Mouse (Mus musculus): Measurements from ENCODE around the gene Tns4. TPM values are rescaled to one million over a fixed set of nuclear protein-coding genes. Genes with fewer than 3 reads are reported as not detected.

The Tns4 gene
- polyA plus RNA-seq, 1 experiment from 2014 or later, result 0.13 TPM

DNA sequence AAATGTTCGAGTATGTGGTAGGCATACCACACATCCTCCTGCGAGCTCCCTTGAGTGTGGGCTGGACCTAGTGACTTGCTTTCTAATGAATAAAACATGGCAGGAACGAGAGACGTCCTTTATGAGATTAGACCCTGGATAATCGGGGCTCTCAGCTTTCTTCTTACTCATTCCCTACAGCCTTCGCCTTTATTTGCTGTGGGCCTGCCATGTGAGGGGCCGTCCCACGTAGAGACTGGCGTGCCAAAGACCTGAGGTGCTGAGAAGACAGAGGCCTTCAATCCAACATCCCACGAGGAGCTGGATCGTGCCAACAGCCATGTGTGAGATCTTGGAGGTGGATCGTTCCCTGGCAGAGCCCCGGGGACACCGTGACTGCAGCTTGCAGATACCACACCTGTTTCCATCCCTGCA is 32.1 kb upstream of the Tns4 start:
- Histone ChIP-seq H3K9me3 (replicated peaks; ENCODE audit: control insufficient read depth, low read length) (no peaks in the 10 kb centered on the region), H3K36me3 (ENCODE audit: control insufficient read depth, insufficient read depth, low read length) (no peaks in the 10 kb centered on the region), H3K4me3 (ENCODE audit: low read depth, low read length) (no peak overlapping the region), H3K4me1 (ENCODE audit: control insufficient read depth, insufficient read depth, low read length) (peaks cover 11% of the 10 kb centered on the region), H3K27me3 (ENCODE audit: control insufficient read depth, insufficient read depth, low read length) (no peaks in the 10 kb centered on the region), H3K27ac (ENCODE audit: low read depth, low read length) (peak overlapping the region; percentile 48; the same call in 1 of the 2 replicates), H3K4me2 (no peak overlapping the region), H3K9ac (ENCODE audit: low read depth, low read length) (peak overlapping the region; percentile 43; the same call in 1 of the 2 replicates)
- 67% methylated on average over 14 of the region's 14 CpGs for WGBS (ENCODE audit: insufficient replicate concordance)
- no peak for ATAC-seq (replicated peaks; ENCODE audit: insufficient number of reproducible peaks, low FRiP score, low TSS enrichment)

DNA sequence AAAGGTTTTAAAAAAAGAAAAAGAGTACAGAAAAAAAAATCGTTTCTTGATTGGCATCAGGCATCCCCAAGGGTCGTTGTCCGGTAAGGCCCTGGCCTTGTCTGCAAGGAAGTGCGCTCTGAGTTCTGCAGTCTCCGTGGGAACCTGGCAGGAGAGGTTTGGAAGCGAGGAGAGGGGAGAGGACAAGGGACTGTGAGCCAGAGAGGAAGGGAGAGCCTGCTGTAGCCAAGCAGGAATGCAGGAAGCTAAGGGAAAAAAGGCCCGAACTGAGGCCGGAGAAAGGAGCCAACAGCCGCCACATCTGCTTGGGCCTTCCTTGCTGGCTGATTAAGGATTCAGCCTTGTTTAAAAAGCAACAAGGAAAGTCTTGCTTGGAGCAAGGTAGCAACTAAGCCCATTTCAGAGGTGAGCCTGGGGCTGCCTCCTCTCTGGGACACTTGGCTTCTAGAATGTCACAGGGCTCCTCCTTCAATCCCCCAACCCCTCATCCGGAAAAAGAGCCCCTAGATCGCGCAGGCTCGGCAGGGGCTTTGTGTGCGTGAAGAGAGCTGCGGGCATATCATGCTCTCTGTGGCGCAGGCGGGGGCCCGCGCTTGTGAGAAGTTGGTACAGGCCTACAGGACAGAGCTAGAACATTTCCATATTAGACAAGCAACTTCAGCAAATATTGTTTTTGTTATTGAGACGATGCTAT is 31.6 kb upstream of the Tns4 start:
- Histone ChIP-seq H3K36me3 (ENCODE audit: control insufficient read depth, insufficient read depth, low read length) (no peaks in the 10 kb centered on the region), H3K9me3 (replicated peaks; ENCODE audit: control insufficient read depth, low read length) (no peaks in the 10 kb centered on the region), H3K27me3 (ENCODE audit: control insufficient read depth, insufficient read depth, low read length) (no peaks in the 10 kb centered on the region), H3K4me3 (ENCODE audit: low read depth, low read length) (no peak overlapping the region), H3K27ac (ENCODE audit: low read depth, low read length) (peak overlapping the region; percentile 48; the same call in 1 of the 2 replicates), H3K4me2 (no peak overlapping the region), H3K9ac (ENCODE audit: low read depth, low read length) (peak overlapping the region; percentile 43; the same call in 1 of the 2 replicates), H3K4me1 (ENCODE audit: control insufficient read depth, insufficient read depth, low read length) (0 out of 2 replicates have a peak, but pooled peaks cover 8% of the 10 kb centered on the region)
- WGBS (ENCODE audit: insufficient replicate concordance), result 48% methylated on average over 20 of the region's 20 CpGs
- no peak for ATAC-seq (replicated peaks; ENCODE audit: insufficient number of reproducible peaks, low FRiP score, low TSS enrichment)

DNA sequence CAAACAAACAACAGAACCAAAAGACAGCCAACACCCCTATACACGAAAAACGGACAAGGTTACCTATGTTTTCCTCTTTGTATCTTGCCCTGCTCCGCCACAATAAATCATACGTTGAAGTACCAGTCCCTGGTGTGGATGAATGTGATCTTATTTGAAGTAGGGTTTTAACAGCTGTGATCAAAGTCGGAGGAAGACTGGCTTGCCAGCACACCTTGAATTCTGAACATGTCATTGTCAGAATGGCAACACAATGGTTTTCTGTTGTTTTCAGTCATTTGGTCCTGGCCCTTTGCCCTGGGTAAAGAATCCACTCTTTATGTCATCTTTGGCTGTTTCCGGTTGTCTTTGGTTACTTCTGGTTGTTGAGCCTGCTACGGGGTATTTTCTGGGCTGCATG is 29.9 kb upstream of the Tns4 start:
- no peak for ATAC-seq (replicated peaks; ENCODE audit: insufficient number of reproducible peaks, low FRiP score, low TSS enrichment)
- H3K4me3 ChIP-seq (ENCODE audit: low read depth, low read length), result no peak overlapping the region
- no peaks in the 10 kb centered on the region for H3K9me3 ChIP-seq (replicated peaks; ENCODE audit: control insufficient read depth, low read length)
- H3K4me1 ChIP-seq (ENCODE audit: control insufficient read depth, insufficient read depth, low read length), result 0 out of 2 replicates have a peak, but pooled peaks cover 5% of the 10 kb centered on the region
- H3K27me3 ChIP-seq (ENCODE audit: control insufficient read depth, insufficient read depth, low read length), result no peaks in the 10 kb centered on the region
- no peak overlapping the region for H3K4me2 ChIP-seq
- H3K9ac ChIP-seq (ENCODE audit: low read depth, low read length), result no peak overlapping the region
- no peak overlapping the region for H3K27ac ChIP-seq (ENCODE audit: low read depth, low read length)
- 90% methylated on average over 7 of the region's 7 CpGs for WGBS (ENCODE audit: insufficient replicate concordance)
- H3K36me3 ChIP-seq (ENCODE audit: control insufficient read depth, insufficient read depth, low read length), result no peaks in the 10 kb centered on the region

DNA sequence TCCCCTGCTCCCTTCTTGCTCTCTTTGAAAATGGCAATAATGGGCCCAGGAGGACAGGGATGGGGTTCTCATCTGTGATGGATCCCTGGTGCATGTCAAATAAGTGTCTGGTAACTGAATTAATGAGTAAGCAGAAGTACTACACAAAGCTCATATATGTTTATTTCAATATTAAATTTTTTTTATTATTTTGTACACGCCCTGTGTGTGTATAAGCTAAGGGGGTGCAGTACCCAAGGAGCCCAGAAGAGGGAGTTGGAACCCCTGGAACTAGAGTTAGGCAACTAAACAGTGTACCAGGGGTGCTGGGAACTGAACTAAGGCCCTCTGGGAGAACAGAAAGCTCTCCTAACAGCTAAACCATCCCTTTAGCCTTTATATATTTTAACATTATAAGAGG is 29.3 kb upstream of the Tns4 start:
- H3K4me2 ChIP-seq, result no peak overlapping the region
- WGBS (ENCODE audit: insufficient replicate concordance), result 88% methylated on average over 1 of the region's 1 CpGs

DNA sequence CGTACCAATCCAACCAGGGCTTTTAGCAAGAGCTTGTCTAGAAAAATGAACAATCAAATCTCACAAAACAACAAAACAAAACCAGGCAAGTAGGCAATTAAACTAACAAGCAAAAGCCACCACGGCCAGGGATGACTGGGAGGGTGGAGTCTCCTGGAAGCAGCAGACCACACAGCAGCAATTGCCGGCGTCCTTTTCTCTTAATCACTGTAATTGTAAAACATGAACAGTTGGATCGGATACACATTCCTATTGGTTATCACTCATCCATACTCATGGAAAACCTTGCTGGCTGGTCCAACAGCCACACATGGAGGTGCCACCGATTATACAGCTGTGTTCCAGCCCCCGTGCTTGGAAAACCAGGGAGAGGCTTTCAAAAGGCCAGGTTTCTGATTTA is 28.8 kb upstream of the Tns4 start:
- 89% methylated on average over 7 of the region's 7 CpGs for WGBS (ENCODE audit: insufficient replicate concordance)
- no peak for ATAC-seq (replicated peaks; ENCODE audit: insufficient number of reproducible peaks, low FRiP score, low TSS enrichment)
- no peak overlapping the region for H3K27ac ChIP-seq (ENCODE audit: low read depth, low read length)

More for the DNA sequence above, 29.3 kb upstream of the Tns4 start:
- Histone ChIP-seq H3K4me3 (ENCODE audit: low read depth, low read length) (no peak overlapping the region), H3K27ac (ENCODE audit: low read depth, low read length) (no peak overlapping the region), H3K4me1 (ENCODE audit: control insufficient read depth, insufficient read depth, low read length) (0 out of 2 replicates have a peak, but pooled peaks cover 5% of the 10 kb centered on the region), H3K9me3 (replicated peaks; ENCODE audit: control insufficient read depth, low read length) (no peaks in the 10 kb centered on the region), H3K9ac (ENCODE audit: low read depth, low read length) (no peak overlapping the region), H3K36me3 (ENCODE audit: control insufficient read depth, insufficient read depth, low read length) (no peaks in the 10 kb centered on the region), H3K27me3 (ENCODE audit: control insufficient read depth, insufficient read depth, low read length) (no peaks in the 10 kb centered on the region)
- ATAC-seq (replicated peaks; ENCODE audit: insufficient number of reproducible peaks, low FRiP score, low TSS enrichment), result no peak

DNA sequence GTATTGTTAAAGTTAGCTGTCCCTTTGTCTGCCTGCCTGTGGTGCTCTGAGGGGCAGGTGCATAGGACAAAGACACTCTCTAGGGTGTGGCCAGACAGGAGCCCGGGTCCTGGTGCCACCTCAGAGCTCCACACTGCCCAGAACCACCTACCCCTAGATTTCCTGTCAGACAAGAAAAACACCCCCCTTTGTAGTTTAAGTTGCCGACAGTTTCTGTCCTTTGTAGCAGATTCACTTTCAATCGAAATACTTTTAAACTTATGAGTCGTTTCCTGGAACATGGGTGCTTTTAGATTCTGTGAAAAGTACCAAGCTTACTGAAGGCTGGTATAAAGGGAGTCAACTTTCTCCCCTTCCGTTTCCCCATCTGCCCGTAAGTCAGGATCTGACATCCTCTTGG is 26.8 kb upstream of the Tns4 start:
- no peak overlapping the region for H3K27ac ChIP-seq (ENCODE audit: low read depth, low read length)
- no peak overlapping the region for H3K4me2 ChIP-seq
- H3K27me3 ChIP-seq (ENCODE audit: control insufficient read depth, insufficient read depth, low read length), result no peaks in the 10 kb centered on the region
- no peak overlapping the region for H3K9ac ChIP-seq (ENCODE audit: low read depth, low read length)
- no peaks in the 10 kb centered on the region for H3K9me3 ChIP-seq (replicated peaks; ENCODE audit: control insufficient read depth, low read length)
- ATAC-seq (replicated peaks; ENCODE audit: insufficient number of reproducible peaks, low FRiP score, low TSS enrichment), result no peak
- WGBS (ENCODE audit: insufficient replicate concordance), result 73% methylated on average over 6 of the region's 6 CpGs
- H3K4me1 ChIP-seq (ENCODE audit: control insufficient read depth, insufficient read depth, low read length), result 0 out of 2 replicates have a peak, but pooled peaks cover 2% of the 10 kb centered on the region
- H3K4me3 ChIP-seq (ENCODE audit: low read depth, low read length), result no peak overlapping the region
- H3K36me3 ChIP-seq (ENCODE audit: control insufficient read depth, insufficient read depth, low read length), result no peaks in the 10 kb centered on the region

More for the DNA sequence above, 28.8 kb upstream of the Tns4 start:
- H3K9ac ChIP-seq (ENCODE audit: low read depth, low read length), result no peak overlapping the region
- no peaks in the 10 kb centered on the region for H3K36me3 ChIP-seq (ENCODE audit: control insufficient read depth, insufficient read depth, low read length)
- no peaks in the 10 kb centered on the region for H3K9me3 ChIP-seq (replicated peaks; ENCODE audit: control insufficient read depth, low read length)
- no peak overlapping the region for H3K4me3 ChIP-seq (ENCODE audit: low read depth, low read length)
- H3K4me2 ChIP-seq, result no peak overlapping the region
- no peaks in the 10 kb centered on the region for H3K27me3 ChIP-seq (ENCODE audit: control insufficient read depth, insufficient read depth, low read length)
- 0 out of 2 replicates have a peak, but pooled peaks cover 5% of the 10 kb centered on the region for H3K4me1 ChIP-seq (ENCODE audit: control insufficient read depth, insufficient read depth, low read length)

DNA sequence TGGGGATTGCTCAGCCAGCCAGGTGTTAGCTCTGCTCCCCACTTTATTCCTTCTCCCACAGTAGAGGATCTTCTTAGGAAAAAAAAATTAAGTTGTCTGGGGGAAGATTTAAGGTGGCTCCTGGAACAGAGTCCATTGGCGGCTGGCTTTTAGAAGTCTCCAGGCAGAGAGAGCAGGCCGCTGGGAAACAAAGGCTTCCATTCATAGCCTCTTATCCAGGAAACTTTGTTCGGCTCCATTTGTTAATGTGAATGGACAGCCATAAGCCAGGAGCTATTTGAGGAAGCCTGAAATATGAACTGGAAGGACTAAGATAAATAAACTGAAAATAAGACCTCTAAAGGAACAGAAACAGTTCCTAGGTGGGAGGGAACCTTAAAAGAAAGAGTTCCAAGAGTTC is 24.0 kb upstream of the Tns4 start:
- no peaks in the 10 kb centered on the region for H3K36me3 ChIP-seq (ENCODE audit: control insufficient read depth, insufficient read depth, low read length)
- no peaks in the 10 kb centered on the region for H3K27me3 ChIP-seq (ENCODE audit: control insufficient read depth, insufficient read depth, low read length)
- 24% methylated on average over 3 of the region's 3 CpGs for WGBS (ENCODE audit: insufficient replicate concordance)
- H3K9ac ChIP-seq (ENCODE audit: low read depth, low read length), result no peak overlapping the region
- H3K4me1 ChIP-seq (ENCODE audit: control insufficient read depth, insufficient read depth, low read length), result no peaks in the 10 kb centered on the region
- ATAC-seq (replicated peaks; ENCODE audit: insufficient number of reproducible peaks, low FRiP score, low TSS enrichment), result no peak
- peak overlapping the region; percentile 13 for H3K27ac ChIP-seq (ENCODE audit: low read depth, low read length)
- no peak overlapping the region for H3K4me3 ChIP-seq (ENCODE audit: low read depth, low read length)
- 0 out of 2 replicates have a peak, but pooled peaks cover 3% of the 10 kb centered on the region for H3K9me3 ChIP-seq (replicated peaks; ENCODE audit: control insufficient read depth, low read length)
- H3K4me2 ChIP-seq, result no peak overlapping the region

DNA sequence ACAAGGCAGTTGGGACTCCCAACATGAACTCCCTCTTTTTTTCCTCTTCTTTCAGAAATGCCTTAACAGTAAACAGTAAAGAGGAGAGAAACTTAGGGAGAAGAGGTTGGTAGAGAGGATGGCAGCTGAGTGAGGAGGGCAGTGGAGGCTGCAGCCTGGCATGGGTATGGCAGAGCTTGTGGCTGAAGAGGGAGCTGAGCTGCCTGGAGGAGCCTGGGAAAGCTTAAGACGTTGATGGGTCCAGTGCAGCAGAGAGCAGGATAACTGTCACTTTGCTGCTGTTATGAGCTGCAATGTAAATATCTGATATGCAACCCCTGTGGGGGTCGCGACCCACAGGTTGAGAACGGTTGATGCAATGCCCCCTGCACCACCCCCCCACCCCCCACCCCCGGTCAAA is 23.6 kb upstream of the Tns4 start:
- H3K4me1 ChIP-seq (ENCODE audit: control insufficient read depth, insufficient read depth, low read length), result no peaks in the 10 kb centered on the region
- H3K9ac ChIP-seq (ENCODE audit: low read depth, low read length), result no peak overlapping the region
- no peak overlapping the region for H3K4me2 ChIP-seq
- no peak overlapping the region for H3K4me3 ChIP-seq (ENCODE audit: low read depth, low read length)
- H3K9me3 ChIP-seq (replicated peaks; ENCODE audit: control insufficient read depth, low read length), result 0 out of 2 replicates have a peak, but pooled peaks cover 3% of the 10 kb centered on the region
- no peak for ATAC-seq (replicated peaks; ENCODE audit: insufficient number of reproducible peaks, low FRiP score, low TSS enrichment)
- H3K27me3 ChIP-seq (ENCODE audit: control insufficient read depth, insufficient read depth, low read length), result no peaks in the 10 kb centered on the region
- peak overlapping the region; percentile 13; the same call in 1 of the 2 replicates for H3K27ac ChIP-seq (ENCODE audit: low read depth, low read length)
- WGBS (ENCODE audit: insufficient replicate concordance), result 55% methylated on average over 5 of the region's 5 CpGs
- H3K36me3 ChIP-seq (ENCODE audit: control insufficient read depth, insufficient read depth, low read length), result no peaks in the 10 kb centered on the region

DNA sequence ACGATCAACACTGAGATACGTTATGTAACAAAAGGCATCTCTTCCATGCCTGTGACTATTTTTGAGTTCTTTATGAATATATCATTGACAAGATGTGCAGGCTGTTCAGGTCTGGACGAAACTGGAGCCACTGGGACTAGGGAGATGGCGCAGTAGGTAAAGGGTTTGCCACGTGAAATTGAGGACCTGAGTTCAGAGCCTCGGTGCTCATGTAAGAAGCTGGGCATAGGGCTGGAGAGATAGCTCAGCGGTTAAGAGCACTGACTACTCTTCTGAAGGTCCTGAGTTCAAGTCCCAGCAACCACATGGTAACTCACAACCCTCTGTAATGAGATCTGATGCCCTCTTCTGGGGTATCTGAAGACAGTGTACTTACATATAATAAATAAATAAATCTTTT is 22.5 kb upstream of the Tns4 start:
- Histone ChIP-seq H3K4me3 (ENCODE audit: low read depth, low read length) (no peak overlapping the region), H3K9me3 (replicated peaks; ENCODE audit: control insufficient read depth, low read length) (0 out of 2 replicates have a peak, but pooled peaks cover 3% of the 10 kb centered on the region), H3K27ac (ENCODE audit: low read depth, low read length) (no peak overlapping the region), H3K9ac (ENCODE audit: low read depth, low read length) (no peak overlapping the region), H3K4me1 (ENCODE audit: control insufficient read depth, insufficient read depth, low read length) (0 out of 2 replicates have a peak, but pooled peaks cover 3% of the 10 kb centered on the region), H3K36me3 (ENCODE audit: control insufficient read depth, insufficient read depth, low read length) (no peaks in the 10 kb centered on the region), H3K27me3 (ENCODE audit: control insufficient read depth, insufficient read depth, low read length) (no peaks in the 10 kb centered on the region), H3K4me2 (no peak overlapping the region)
- 84% methylated on average over 7 of the region's 7 CpGs for WGBS (ENCODE audit: insufficient replicate concordance)
- ATAC-seq (replicated peaks; ENCODE audit: insufficient number of reproducible peaks, low FRiP score, low TSS enrichment), result no peak
